Mouse (Mus musculus) gastrocnemius, postnatal 25 days (tissue): ENCODE measurements around the gene Slc22a6. TPM values are rescaled to one million over a fixed set of nuclear protein-coding genes. Genes with fewer than 3 reads are reported as not detected.

Experiments used
- total RNA-seq, 2 experiments: library from RNA; stranded (reverse); gene quantifications; 1 replicate in 1 of 2; 2 replicates in 1 of 2; pipeline ENCODE4 v1.2.3; 2021

The Slc22a6 gene
- total RNA-seq, 2 experiments from 2014 or later, result not detected

Other genes with a start within 250 kb of the Slc22a6 start
- gene Slc22a30, start 212.9 kb upstream of the Slc22a6 start, total RNA-seq, result not detected
- gene Slc22a8, start 26.8 kb upstream of the Slc22a6 start, total RNA-seq, result not detected
- not detected for gene Chrm1, start 45.8 kb downstream of the Slc22a6 start, total RNA-seq
- gene Slc3a2, start 105.3 kb downstream of the Slc22a6 start, total RNA-seq, result 10 to 100 TPM; 26.7 to 34.6 TPM
- gene Wdr74, start 117.8 kb downstream of the Slc22a6 start, total RNA-seq, result 10 to 100 TPM; 16.9 to 18.2 TPM
- gene 1700092M07Rik, start 122.7 kb downstream of the Slc22a6 start, total RNA-seq, result not detected
- gene Stx5a, start 123.4 kb downstream of the Slc22a6 start, total RNA-seq, result 10 to 100 TPM; 20.9 to 21.6 TPM
- gene Nxf1, start 139.0 kb downstream of the Slc22a6 start, total RNA-seq, result 10 to 100 TPM; 32.4 to 33.8 TPM
- gene Tmem223, start 153.0 kb downstream of the Slc22a6 start, total RNA-seq, result 10 to 100 TPM; 82.8 to 87.5 TPM
- gene Tmem179b, start 156.4 kb downstream of the Slc22a6 start, total RNA-seq, result 1 to 10 TPM; 8.3 to 9.8 TPM
- 1 to 10 TPM; 4.8 to 5.8 TPM for gene Taf6l, start 168.4 kb downstream of the Slc22a6 start, total RNA-seq
- 10 to 100 TPM; 29.3 to 34.7 TPM for gene Polr2g, start 180.5 kb downstream of the Slc22a6 start, total RNA-seq
- gene Zbtb3, start 184.5 kb downstream of the Slc22a6 start, total RNA-seq, result under 1 TPM; 0.43 to 0.56 TPM
- 10 to 100 TPM; 10.9 to 13.1 TPM for gene Ttc9c, start 201.3 kb downstream of the Slc22a6 start, total RNA-seq
- gene Hnrnpul2, start 202.0 kb downstream of the Slc22a6 start, total RNA-seq, result 10 to 100 TPM; 34.7 to 38.6 TPM
- gene AC129217.1, start 211.7 kb downstream of the Slc22a6 start, total RNA-seq, result not detected
- gene Bscl2, start 219.4 kb downstream of the Slc22a6 start, total RNA-seq, result 10 to 100 TPM; 15.7 to 20.8 TPM
- not detected for gene Gng3, start 221.2 kb downstream of the Slc22a6 start, total RNA-seq
- gene Lrrn4cl, start 232.7 kb downstream of the Slc22a6 start, total RNA-seq, result 10 to 100 TPM in 1 of 2 experiments, 1 to 10 TPM in 1; 6.8 to 10.9 TPM